Mouse (Mus musculus) ovary, adult 10 weeks (tissue): ENCODE measurements around the gene Rab30. TPM values are rescaled to one million over a fixed set of nuclear protein-coding genes. Genes with fewer than 3 reads are reported as not detected.

Experiments used
- polyA plus RNA-seq: library from polyadenylated mRNA; stranded (reverse); fragments of 350-450 nt; fragmentation: Illumina TruSeq; extraction: RNeasy Lipid Tissue Mini Kit (QIAGEN cat#74804); gene quantifications from one replicate; pipeline ENCODE4 v1.2.3, GENCODE M21; 2014

The Rab30 gene
- polyA plus RNA-seq, result 9.0 TPM

GRCm38 (mm10) chr7:92741152-92741860 lies at the start of gene Rab30:
Gene Rab30, plus strand, starts transcription at chr7:92741603.

GRCm38 (mm10) chr7:92874116-92874675 lies 132.8 kb downstream of the Rab30 start, which contains the start of the genes Ddias and Prcp:
Gene Ddias, minus strand, starts transcription at chr7:92874247.
Gene Prcp, plus strand, starts transcription at chr7:92874470.

Other genes starting within 250 kb of the Rab30 start
- gene Ccdc90b, start 180.5 kb upstream of the Rab30 start, polyA plus RNA-seq, result 110 TPM
- 9.1 TPM for gene Ankrd42, start 104.5 kb upstream of the Rab30 start, polyA plus RNA-seq
- gene Pcf11, start 71.7 kb upstream of the Rab30 start, polyA plus RNA-seq, result 88.5 TPM
- 28.4 TPM for gene Ddias, start 132.6 kb downstream of the Rab30 start, polyA plus RNA-seq
- 32.6 TPM for gene Prcp, start 132.9 kb downstream of the Rab30 start, polyA plus RNA-seq